24 mouse cellular contexts compared by ENCODE assay signal in genomic region chr9:58537774-58538173, GRCm38 (mm10). TPM values are rescaled to one million over a fixed set of nuclear protein-coding genes. Genes with fewer than 3 reads are reported as not detected.
DNase-seq lines count a peak whose midpoint lies in the region; TF ChIP-seq lines count a peak whose summit lies in the region.
"Had no signal": no experiment of that assay in that cellular context is flagged by ENCODE, and none has a peak within 500 bp of the region (broad histone marks: within the 10 kb centered on the region; RNA-seq: fewer than 3 reads in every experiment).

No protein-coding gene starts in this region.

- peaks cover 51% of the 10 kb centered on the region for H3K4me1 ChIP-seq in bone marrow macrophage, adult 2 months (ENCODE audit: control insufficient read depth, insufficient read depth, low read length)
- H3K4me1 ChIP-seq in megakaryocyte, embryonic 14.5 days = peaks cover 65% of the 10 kb centered on the region

- H3K36me3 ChIP-seq in megakaryocyte, embryonic 14.5 days (replicated peaks; ENCODE audit: low read length) = peaks cover 24% of the 10 kb centered on the region

- H3K27me3 ChIP-seq in megakaryocyte, embryonic 14.5 days (replicated peaks) = peaks cover 17% of the 10 kb centered on the region
- H3K27me3 ChIP-seq: embryonic facial prominence, embryonic 13.5 days; forebrain, embryonic 12.5 days; heart, embryonic 15.5 days; lung, embryonic 15.5 days; neural tube, embryonic 15.5 days had no signal

- intact Hi-C loops in gastrocnemius, postnatal 14 days (cut with DNase I; ENCODE audit: low total_unique reads) = loop anchor here (5.0 kb wide), 1 partner anchor 115 kb away; no protein-coding TSS in a partner anchor
- intact Hi-C loops in heart, postnatal 10 days (cut with DNase I) = no loop called here

- H3K4me3 ChIP-seq in bone marrow macrophage, adult 2 months (ENCODE audit: insufficient read depth, low read length) = no peak overlapping the region
- H3K4me3 ChIP-seq in megakaryocyte, embryonic 14.5 days (replicated peaks) = peak overlapping the region; percentile 31
- H3K4me3 ChIP-seq: embryonic facial prominence, embryonic 13.5 days; erythroblast, embryonic 14.5 days; forebrain, embryonic 12.5 days; heart, embryonic 15.5 days; hindbrain, embryonic 10.5 days; lung, embryonic 15.5 days; neural tube, embryonic 15.5 days had no signal

- peak; percentile 42 to 58 for DNase-seq in spleen, postnatal 36 days (ENCODE audit: low spot score in 2 of 2)
- no peak for DNase-seq in spleen, postnatal 14 days (ENCODE audit: low spot score in 2 of 2)
- no peak for DNase-seq in gastrocnemius, postnatal 14 days
- no peak for DNase-seq in urinary bladder, postnatal 25 days (ENCODE audit: low spot score)
- DNase-seq in heart, postnatal 10 days = no peak
- DNase-seq: cerebellum, adult 2 months; cerebellum, postnatal 25 days; embryo, embryonic 11 days; kidney, postnatal 4 days; lung, postnatal 36 days; right cerebral cortex, postnatal 14 days; thymus, adult 2 months had no signal

- H3K27ac ChIP-seq in bone marrow macrophage, adult 2 months (ENCODE audit: insufficient read depth, low read depth, low read length) = peak overlapping the region; percentile 63
- H3K27ac ChIP-seq: embryonic facial prominence, embryonic 13.5 days; forebrain, embryonic 12.5 days; heart, embryonic 15.5 days; hindbrain, embryonic 10.5 days; hindbrain, postnatal 0 days; liver, embryonic 14.5 days; lung, embryonic 15.5 days; neural tube, embryonic 15.5 days; stomach, postnatal 0 days had no signal

- no peak for TF ChIP-seq POLR2A in bone marrow macrophage, adult 2 months (IDR thresholded peaks at IDR 0.05; ENCODE audit: borderline replicate concordance, low read depth, low read length)

- peaks cover 8% of the 10 kb centered on the region for H3K9me3 ChIP-seq in megakaryocyte, embryonic 14.5 days
- H3K9me3 ChIP-seq: embryonic facial prominence, embryonic 13.5 days; forebrain, embryonic 12.5 days; heart, embryonic 15.5 days; hindbrain, embryonic 10.5 days; lung, embryonic 15.5 days; neural tube, embryonic 15.5 days had no signal

- no peak for TF ChIP-seq CTCF in bone marrow macrophage, adult 2 months (IDR thresholded peaks at IDR 0.05; ENCODE audit: low read depth, low read length)

RNA-seq across cellular contexts. Expression of gene Cd276, which starts 17.5 kb away (rescaled TPM):
- polyA plus RNA-seq in bone marrow macrophage, adult 2 months (2012; ENCODE audit: insufficient read depth, insufficient read length, missing spikeins) = 8.7 and 9.3 TPM in 2 replicates
- polyA plus RNA-seq in megakaryocyte, embryonic 14.5 days (2012; ENCODE audit: insufficient read depth, low replicate concordance) = 0.52 and 1.3 TPM in 2 replicates
- total RNA-seq in gastrocnemius, postnatal 14 days (2021) = 10 to 100 TPM; 15.6 to 25.1 TPM
- total RNA-seq in heart, postnatal 10 days (2021) = 10 to 100 TPM; 29.8 to 30.6 TPM
- polyA plus RNA-seq: erythroblast, embryonic 14.5 days had no signal

RNA-seq across cellular contexts. Expression of gene Nptn, which starts 44.3 kb away (rescaled TPM):
- polyA plus RNA-seq in bone marrow macrophage, adult 2 months (2012; ENCODE audit: insufficient read depth, insufficient read length, missing spikeins) = 570 and 586 TPM in 2 replicates
- 231 and 377 TPM in 2 replicates for polyA plus RNA-seq in megakaryocyte, embryonic 14.5 days (2012; ENCODE audit: insufficient read depth, low replicate concordance)
- total RNA-seq in gastrocnemius, postnatal 14 days (2021) = 100 to 1,000 TPM in 1 of 2 experiments, 10 to 100 TPM in 1; 91.0 to 101 TPM
- 100 to 1,000 TPM; 186 to 201 TPM for total RNA-seq in heart, postnatal 10 days (2021)

RNA-seq across cellular contexts. Expression of gene Insyn1, which starts 49.4 kb away (rescaled TPM):
- polyA plus RNA-seq in bone marrow macrophage, adult 2 months (2012; ENCODE audit: insufficient read depth, insufficient read length, missing spikeins) = not detected in 2 replicates
- 1.3 and 2.8 TPM in 2 replicates for polyA plus RNA-seq in megakaryocyte, embryonic 14.5 days (2012; ENCODE audit: insufficient read depth, low replicate concordance)
- total RNA-seq in gastrocnemius, postnatal 14 days (2021) = 1 to 10 TPM; 6.4 to 7.1 TPM
- 10 to 100 TPM; 11.0 to 11.4 TPM for total RNA-seq in heart, postnatal 10 days (2021)
- polyA plus RNA-seq: erythroblast, embryonic 14.5 days had no signal

Comparison
In these comparisons a context has a peak if more than half of its experiments do, and no peak if none do; other contexts are left out.
1. DNase-seq: peak in spleen, postnatal 36 days (2 of 2); none in spleen, postnatal 14 days (0 of 2), gastrocnemius, postnatal 14 days (single experiment), urinary bladder, postnatal 25 days (single experiment) and heart, postnatal 10 days (0 of 2).